ENCODE assay signal across 22 mouse cellular contexts in genomic region chr9:59469446-59469845, GRCm38 (mm10). TPM values are rescaled to one million over a fixed set of nuclear protein-coding genes. Genes with fewer than 3 reads are reported as not detected.
A peak's percentile ranks its signal among the peaks of the same experiment; 100 is the strongest.
DNase-seq lines count a peak whose midpoint lies in the region; TF ChIP-seq lines count a peak whose summit lies in the region.
"Had no signal": no experiment of that assay in that cellular context is flagged by ENCODE, and none has a peak within 500 bp of the region (broad histone marks: within the 10 kb centered on the region; RNA-seq: fewer than 3 reads in every experiment).

No protein-coding gene starts in this region.

- no peak for TF ChIP-seq CTCF in C2C12 (IDR thresholded peaks at IDR 0.05; ENCODE audit: control insufficient read depth, insufficient read depth, insufficient read length)

- H3K36me3 ChIP-seq in C2C12 (ENCODE audit: control insufficient read depth, insufficient read depth): peaks cover 15% of the 10 kb centered on the region
- H3K36me3 ChIP-seq in myocyte (ENCODE audit: control insufficient read depth, insufficient read depth): peaks cover 4% of the 10 kb centered on the region
- H3K36me3 ChIP-seq: forebrain, embryonic 15.5 days had no signal

- no peak overlapping the region for H3K4me2 ChIP-seq in myocyte (ENCODE audit: low read depth)
- H3K4me2 ChIP-seq: embryonic facial prominence, embryonic 12.5 days; forebrain, embryonic 13.5 days; forebrain, embryonic 15.5 days had no signal

- no peak for TF ChIP-seq POLR2A in myocyte (IDR thresholded peaks at IDR 0.05; ENCODE audit: insufficient read length, low read depth)

- DNase-seq in 3T3-L1 (ENCODE audit: low read depth, low spot score): peak; percentile 64
- peak; percentile 82 for DNase-seq in Muller cell, postnatal 12 days (ENCODE audit: inconsistent ontology term)
- no peak for DNase-seq in urinary bladder, postnatal 4 days (ENCODE audit: low spot score in 2 of 2)
- DNase-seq in embryo, embryonic 10 days (ENCODE audit: low spot score): no peak
- DNase-seq in thymus, adult 18-20 months: no peak
- DNase-seq: adrenal gland, postnatal 10 days; adrenal gland, postnatal 25 days; B cell, adult 2 months; cerebellum, adult 11 months; cerebellum, adult 18-20 months; cerebellum, adult 8-10 months; cerebellum, adult 9-11 months; cerebellum, postnatal 14 days; cerebellum, postnatal 36 days; forebrain, postnatal 0 days had no signal

- no peak overlapping the region for H3ac ChIP-seq in C2C12 (ENCODE audit: control insufficient read depth, insufficient read length, low read depth)
- H3ac ChIP-seq in myocyte (ENCODE audit: control insufficient read depth, insufficient read length): no peak overlapping the region

- H3K27me3 ChIP-seq in C2C12 (ENCODE audit: control insufficient read depth, insufficient read depth, insufficient read length) (no peaks in the 10 kb centered on the region), myocyte (ENCODE audit: control insufficient read depth, insufficient read depth, insufficient read length) (no peaks in the 10 kb centered on the region)
- H3K27me3 ChIP-seq: embryonic facial prominence, embryonic 12.5 days; forebrain, embryonic 13.5 days; forebrain, embryonic 15.5 days; Patski had no signal

- no peak overlapping the region for H3K4me3 ChIP-seq in C2C12 (ENCODE audit: insufficient read depth, poor library complexity, severe bottlenecking)
- no peak overlapping the region for H3K4me3 ChIP-seq in myocyte
- H3K4me3 ChIP-seq: embryonic facial prominence, embryonic 10.5 days; embryonic facial prominence, embryonic 12.5 days; forebrain, embryonic 13.5 days; forebrain, embryonic 15.5 days had no signal

- H3K79me2 ChIP-seq in C2C12 (ENCODE audit: control insufficient read depth, insufficient read depth): peaks cover 100% of the 10 kb centered on the region
- peaks cover 94% of the 10 kb centered on the region for H3K79me2 ChIP-seq in myocyte (ENCODE audit: control insufficient read depth, insufficient read depth)

- peaks cover 95% of the 10 kb centered on the region for H3K79me3 ChIP-seq in C2C12 (ENCODE audit: low read depth)

TF ChIP-seq in C2C12, 6 proteins besides CTCF, POLR2A, EP300 and RAD21:
- TF ChIP-seq MYOD1 (IDR thresholded peaks at IDR 0.05; ENCODE audit: control insufficient read depth, insufficient read length, low read depth) (no peak), MAX (IDR thresholded peaks at IDR 0.05) (no peak), FOSL1 (IDR thresholded peaks at IDR 0.05; ENCODE audit: insufficient read depth, low read length, poor library complexity, severe bottlenecking) (no peak), USF1 (IDR thresholded peaks at IDR 0.05; ENCODE audit: low read depth) (peak; percentile 68), MYOG (IDR thresholded peaks at IDR 0.05; ENCODE audit: control insufficient read depth, extremely low read depth, insufficient read length) (no peak), CEBPB (IDR thresholded peaks at IDR 0.05; ENCODE audit: low read depth) (no peak)

TF ChIP-seq in myocyte, 11 proteins besides CTCF, POLR2A, EP300 and RAD21:
- TF ChIP-seq POLR2AphosphoS2 (IDR thresholded peaks at IDR 0.05; ENCODE audit: insufficient read length, low read depth): no peak
- TF ChIP-seq USF1 (IDR thresholded peaks at IDR 0.05; ENCODE audit: low read depth): peak; percentile 36
- TF ChIP-seq SRF (IDR thresholded peaks at IDR 0.05; ENCODE audit: control insufficient read depth, insufficient read length, low read depth): no peak
- TF ChIP-seq TCF12 (IDR thresholded peaks at IDR 0.05; ENCODE audit: insufficient read depth, poor library complexity, severe bottlenecking): no peak
- TF ChIP-seq CEBPB (IDR thresholded peaks at IDR 0.05; ENCODE audit: insufficient read depth, poor library complexity, severe bottlenecking): peak; percentile 17; the same call in 1 of the 2 replicates
TF ChIP-seq in myocyte: peak in this region for 2.

RNA-seq across cellular contexts. Expression of gene Arih1, which starts 17.0 kb away (rescaled TPM):
- polyA plus RNA-seq in C2C12 (2012; fragmentation: generic; extraction: Trizol): 25.4 TPM
- 38.1 TPM for polyA plus RNA-seq in myocyte (2012; fragmentation: generic; extraction: Trizol)

Comparison
In these comparisons a context has a peak if more than half of its experiments do, and no peak if none do; other contexts are left out.
1. DNase-seq: peak in 3T3-L1 (single experiment) and Muller cell, postnatal 12 days (single experiment); none in urinary bladder, postnatal 4 days (0 of 2), embryo, embryonic 10 days (single experiment) and thymus, adult 18-20 months (0 of 2).